In the genomic region with DNA sequence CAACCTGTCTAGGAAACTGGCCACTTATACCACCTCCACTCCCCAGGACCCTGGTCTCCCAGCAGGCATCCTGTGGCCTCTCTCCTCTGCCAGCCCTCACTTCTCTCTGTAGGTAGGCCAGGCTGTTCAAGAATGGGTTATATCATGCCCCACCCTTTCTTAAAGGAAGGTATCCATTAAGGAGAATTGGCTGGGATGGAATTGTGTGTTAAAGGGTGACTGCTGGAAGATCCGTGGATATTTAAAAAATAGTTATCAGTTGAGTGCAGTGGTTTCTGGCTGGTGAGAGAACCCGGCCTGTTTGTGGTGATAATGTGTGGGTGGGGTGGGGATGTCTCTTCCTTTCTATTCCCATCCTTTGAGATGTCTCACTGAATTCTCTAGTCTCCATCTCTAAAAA, we compare ENCODE assay signal across 8 mouse cellular contexts. TPM values are rescaled to one million over a fixed set of nuclear protein-coding genes. Genes with fewer than 3 reads are reported as not detected.
A peak's percentile ranks its signal among the peaks of the same experiment; 100 is the strongest.
DNase-seq lines count a peak whose midpoint lies in the region; ATAC-seq lines count a peak whose summit lies in the region.

No protein-coding gene starts in this region.

- peak overlapping the region; percentile 91 for H3K4me2 ChIP-seq in kidney, embryonic 15.5 days
- H3K4me2 ChIP-seq in liver, embryonic 16.5 days (ENCODE audit: low read depth, low read length): peak overlapping the region; percentile 63

- no peak for ATAC-seq in kidney, embryonic 15.5 days (replicated peaks; ENCODE audit: low FRiP score)
- peak; percentile 59 for ATAC-seq in erythroid progenitor cell, adult 5-6 weeks (replicated peaks; ENCODE audit: low FRiP score, poor library complexity, severe bottlenecking)
- ATAC-seq in liver, embryonic 16.5 days (ENCODE audit: low read depth): peak; percentile 47

- no peaks in the 10 kb centered on the region for H3K27me3 ChIP-seq in kidney, embryonic 15.5 days
- no peaks in the 10 kb centered on the region for H3K27me3 ChIP-seq in liver, embryonic 16.5 days (ENCODE audit: control insufficient read depth, insufficient read depth, low read depth, low read length)

- H3K4me3 ChIP-seq in kidney, embryonic 15.5 days (replicated peaks): peak overlapping the region; percentile 88; the same call in 1 of the 2 replicates
- H3K4me3 ChIP-seq in liver, embryonic 16.5 days (ENCODE audit: low read depth, low read length): peak overlapping the region; percentile 86

- intact Hi-C loops in gastrocnemius, postnatal 36 days (cut with DNase I): no loop called here

- DNase-seq in kidney, adult 18-20 months: no peak
- DNase-seq in c-Kit-negative CD71-positive TER-119-positive erythroid progenitor cells, embryonic 14.5 days (ENCODE audit: low read depth, low spot score): peak; percentile 74
- DNase-seq in gastrocnemius, postnatal 36 days: no peak
- DNase-seq in right cerebral cortex, postnatal 36 days (ENCODE audit: low spot score in 2 of 2): no peak
- no peak for DNase-seq in adrenal gland, postnatal 4 days (ENCODE audit: low spot score in 2 of 2)

- H3K4me1 ChIP-seq in kidney, embryonic 15.5 days: peaks cover 30% of the 10 kb centered on the region
- H3K4me1 ChIP-seq in liver, embryonic 16.5 days (ENCODE audit: control insufficient read depth, low read depth, low read length): peaks cover 56% of the 10 kb centered on the region

- peaks cover 14% of the 10 kb centered on the region for H3K36me3 ChIP-seq in kidney, embryonic 15.5 days
- peaks cover 7% of the 10 kb centered on the region for H3K36me3 ChIP-seq in liver, embryonic 16.5 days (ENCODE audit: control insufficient read depth, insufficient read depth)

- H3K9ac ChIP-seq in kidney, embryonic 15.5 days: no peak overlapping the region; the same call in 1 of the 2 replicates
- H3K9ac ChIP-seq in liver, embryonic 16.5 days (ENCODE audit: low read depth, low read length): peak overlapping the region; percentile 88

- H3K27ac ChIP-seq in kidney, embryonic 15.5 days: peak overlapping the region; percentile 95
- peak overlapping the region; percentile 99 for H3K27ac ChIP-seq in liver, embryonic 16.5 days (ENCODE audit: low read length)

- WGBS in kidney, embryonic 15.5 days: 62% methylated on average over 2 of the region's 2 CpGs
- 11% methylated on average over 2 of the region's 2 CpGs for WGBS in liver, embryonic 16.5 days (ENCODE audit: insufficient replicate concordance)

- no peaks in the 10 kb centered on the region for H3K9me3 ChIP-seq in kidney, embryonic 15.5 days (replicated peaks)
- H3K9me3 ChIP-seq in liver, embryonic 16.5 days (replicated peaks; ENCODE audit: control insufficient read depth, low read length): no peaks in the 10 kb centered on the region

RNA-seq across cellular contexts. Expression of gene Gtpbp2, which starts 1.6 kb away (rescaled TPM):
- 36.8 and 44.4 TPM in 2 replicates for polyA plus RNA-seq in kidney, embryonic 15.5 days (2015; fragmentation: Nextera tagmentation; extraction: Ambion mirVana)
- total RNA-seq in erythroid progenitor cell, adult 5-6 weeks (2015; ENCODE audit: low replicate concordance): 369 and 467 TPM in 2 replicates
- 572 and 831 TPM in 2 replicates for total RNA-seq in erythroid progenitor cell, adult 5-6 weeks (2017; ENCODE audit: low replicate concordance)
- polyA plus RNA-seq in liver, embryonic 16.5 days (2015; fragmentation: Nextera tagmentation; extraction: Ambion mirVana): 38.6 and 41.4 TPM in 2 replicates
- total RNA-seq in gastrocnemius, postnatal 36 days (2021): 10 to 100 TPM; 51.3 to 55.1 TPM
- total RNA-seq in adrenal gland, postnatal 4 days (2021): 100 to 1,000 TPM; 101 to 116 TPM

RNA-seq across cellular contexts. Expression of gene Mad2l1bp, which starts 5.9 kb away (rescaled TPM):
- polyA plus RNA-seq in kidney, embryonic 15.5 days (2015; fragmentation: Nextera tagmentation; extraction: Ambion mirVana): 37.5 and 39.2 TPM in 2 replicates
- 75.0 and 75.3 TPM in 2 replicates for total RNA-seq in erythroid progenitor cell, adult 5-6 weeks (2015; ENCODE audit: low replicate concordance)
- total RNA-seq in erythroid progenitor cell, adult 5-6 weeks (2017; ENCODE audit: low replicate concordance): 22.3 and 26.2 TPM in 2 replicates
- polyA plus RNA-seq in liver, embryonic 16.5 days (2015; fragmentation: Nextera tagmentation; extraction: Ambion mirVana): 43.3 and 46.3 TPM in 2 replicates
- total RNA-seq in gastrocnemius, postnatal 36 days (2021): 10 to 100 TPM; 17.1 to 19.8 TPM
- total RNA-seq in adrenal gland, postnatal 4 days (2021): 10 to 100 TPM; 18.1 to 18.4 TPM

RNA-seq across cellular contexts. Expression of gene Rsph9, which starts 15.2 kb away (rescaled TPM):
- polyA plus RNA-seq in kidney, embryonic 15.5 days (2015; fragmentation: Nextera tagmentation; extraction: Ambion mirVana): 11.7 and 12.1 TPM in 2 replicates
- total RNA-seq in erythroid progenitor cell, adult 5-6 weeks (2015; ENCODE audit: low replicate concordance): 3.8 and 6.8 TPM in 2 replicates
- 9.9 TPM in 1 of 2 replicates, not detected in the other for total RNA-seq in erythroid progenitor cell, adult 5-6 weeks (2017; ENCODE audit: low replicate concordance)
- polyA plus RNA-seq in liver, embryonic 16.5 days (2015; fragmentation: Nextera tagmentation; extraction: Ambion mirVana): 1.1 TPM in 2 replicates
- under 1 TPM; 0.28 to 0.54 TPM for total RNA-seq in gastrocnemius, postnatal 36 days (2021)
- total RNA-seq in adrenal gland, postnatal 4 days (2021): 10 to 100 TPM; 10.2 to 13.4 TPM

RNA-seq across cellular contexts. Expression of gene Polh, which starts 43.2 kb away (rescaled TPM):
- 16.5 and 17.0 TPM in 2 replicates for polyA plus RNA-seq in kidney, embryonic 15.5 days (2015; fragmentation: Nextera tagmentation; extraction: Ambion mirVana)
- 40.4 and 61.2 TPM in 2 replicates for total RNA-seq in erythroid progenitor cell, adult 5-6 weeks (2015; ENCODE audit: low replicate concordance)
- 96.1 and 102 TPM in 2 replicates for total RNA-seq in erythroid progenitor cell, adult 5-6 weeks (2017; ENCODE audit: low replicate concordance)
- polyA plus RNA-seq in liver, embryonic 16.5 days (2015; fragmentation: Nextera tagmentation; extraction: Ambion mirVana): 14.4 and 15.2 TPM in 2 replicates
- 10 to 100 TPM; 11.4 to 12.5 TPM for total RNA-seq in gastrocnemius, postnatal 36 days (2021)
- 10 to 100 TPM; 34.9 to 36.8 TPM for total RNA-seq in adrenal gland, postnatal 4 days (2021)

RNA-seq across cellular contexts. Expression of gene Xpo5, which starts 43.3 kb away (rescaled TPM):
- 41.9 and 44.8 TPM in 2 replicates for polyA plus RNA-seq in kidney, embryonic 15.5 days (2015; fragmentation: Nextera tagmentation; extraction: Ambion mirVana)
- 26.8 and 35.0 TPM in 2 replicates for total RNA-seq in erythroid progenitor cell, adult 5-6 weeks (2015; ENCODE audit: low replicate concordance)
- 26.6 and 32.0 TPM in 2 replicates for total RNA-seq in erythroid progenitor cell, adult 5-6 weeks (2017; ENCODE audit: low replicate concordance)
- polyA plus RNA-seq in liver, embryonic 16.5 days (2015; fragmentation: Nextera tagmentation; extraction: Ambion mirVana): 13.5 and 13.7 TPM in 2 replicates
- total RNA-seq in gastrocnemius, postnatal 36 days (2021): 1 to 10 TPM; 9.3 to 9.9 TPM
- total RNA-seq in adrenal gland, postnatal 4 days (2021): 10 to 100 TPM; 72.0 to 74.6 TPM
